Mouse (Mus musculus): ENCODE results near the gene Akr1c19. TPM values are rescaled to one million over a fixed set of nuclear protein-coding genes. Genes with fewer than 3 reads are reported as not detected.
"Not testable (repeated sequence)": the region's sequence is repeated elsewhere in the genome, so short reads cannot be mapped to it uniquely, and the experiment has no call there.

The Akr1c19 gene
- polyA plus RNA-seq, 1 experiment, result 0.23 TPM

DNA sequence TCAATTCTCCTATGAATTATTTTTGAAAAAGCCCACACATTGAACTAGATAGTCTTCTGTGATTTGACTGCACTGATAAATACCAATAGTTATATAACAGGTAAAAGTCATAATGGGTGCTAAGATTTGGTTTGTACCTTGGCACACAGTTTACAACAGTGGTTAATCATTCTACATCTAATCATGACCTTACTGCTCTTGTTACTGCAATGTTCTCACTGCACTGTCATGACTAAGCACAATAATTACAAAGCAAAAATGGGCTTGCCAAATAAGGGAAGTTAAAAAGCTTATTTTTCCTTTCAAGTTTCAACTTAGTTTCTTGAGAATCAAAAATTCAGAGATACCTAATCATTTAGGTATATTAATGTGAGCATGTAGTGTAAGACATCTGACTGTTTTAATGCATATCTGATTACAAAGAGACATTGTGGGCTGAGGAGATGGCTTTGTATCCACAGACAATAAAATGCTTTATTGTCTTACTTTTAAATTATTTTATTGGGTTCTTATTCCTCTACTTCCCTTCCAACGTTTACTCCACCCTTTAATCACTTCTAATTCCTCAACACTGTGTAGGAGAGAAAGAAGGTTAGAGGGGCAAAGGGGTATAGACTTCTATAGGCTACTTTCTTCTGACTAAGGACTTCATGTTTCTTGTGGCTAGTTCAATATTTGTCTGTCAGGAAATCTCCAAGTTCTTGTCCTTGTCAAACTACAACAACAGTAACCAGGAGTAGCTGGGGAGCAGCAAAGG is 22.2 kb upstream of the Akr1c19 start:
- Histone ChIP-seq H3K4me1 (replicated peaks; ENCODE audit: control insufficient read depth, insufficient read depth, low read length) (no peaks in the 10 kb centered on the region), H3K27ac (ENCODE audit: control insufficient read depth, insufficient read depth, low read length) (no peak overlapping the region), H3K36me3 (ENCODE audit: control insufficient read depth, insufficient read depth, low read length) (no peaks in the 10 kb centered on the region), H3K27me3 (ENCODE audit: control insufficient read depth, insufficient read depth, low read length) (no peaks in the 10 kb centered on the region), H3K4me3 (ENCODE audit: control insufficient read depth, insufficient read depth, low read length) (no peak overlapping the region)
- TF ChIP-seq POLR2A (IDR thresholded peaks at IDR 0.05; ENCODE audit: control insufficient read depth, extremely low read depth, insufficient read depth, low read length, poor library complexity), result no peak
- TF ChIP-seq CTCF (IDR thresholded peaks at IDR 0.05; ENCODE audit: borderline replicate concordance, control insufficient read depth, extremely low read depth, insufficient read depth, low read length, poor library complexity), result no peak
- DNase-seq, result no peak
- 16% methylated on average over 1 of the region's 1 CpGs for WGBS

DNA sequence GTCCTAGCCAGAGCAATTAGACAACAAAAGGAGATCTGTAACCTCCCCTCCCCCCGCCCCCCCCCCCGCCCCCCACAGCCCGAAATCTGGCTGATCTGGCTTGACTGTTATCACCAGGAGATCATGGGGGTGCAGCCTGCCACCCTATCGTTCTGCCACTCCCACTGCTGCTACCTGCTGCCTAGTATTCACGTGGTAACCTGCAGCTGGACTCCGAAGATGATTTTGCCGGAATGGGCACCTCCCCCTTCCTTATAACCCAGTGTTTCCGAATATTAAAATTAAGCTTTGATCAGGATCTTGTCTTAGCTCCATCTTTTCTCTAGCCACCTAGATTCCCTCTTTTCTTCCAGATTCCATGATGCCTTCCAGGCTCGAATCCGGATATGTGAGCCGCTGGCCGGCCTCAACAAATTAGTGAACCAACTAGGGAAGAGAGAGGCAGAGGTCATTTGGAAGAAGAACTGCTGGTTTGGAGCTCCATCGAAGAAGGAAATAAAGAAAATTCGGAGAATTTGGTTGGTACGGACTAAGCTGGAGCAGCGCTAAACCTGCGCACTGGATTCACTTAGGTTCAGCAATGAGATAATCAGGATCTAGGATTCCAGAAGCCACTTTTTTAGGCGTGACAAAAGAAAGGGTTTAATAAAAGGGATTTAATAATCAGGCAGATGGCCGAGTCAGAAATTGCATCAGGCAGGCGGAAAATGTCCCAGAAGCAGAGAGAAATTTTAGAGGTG is 16.8 kb upstream of the Akr1c19 start:
- DNase-seq, result no peak
- Histone ChIP-seq H3K36me3 (ENCODE audit: control insufficient read depth, insufficient read depth, low read length) (no peaks in the 10 kb centered on the region), H3K4me3 (ENCODE audit: control insufficient read depth, insufficient read depth, low read length) (no peak overlapping the region), H3K27me3 (ENCODE audit: control insufficient read depth, insufficient read depth, low read length) (no peaks in the 10 kb centered on the region), H3K27ac (ENCODE audit: control insufficient read depth, insufficient read depth, low read length) (no peak overlapping the region), H3K4me1 (replicated peaks; ENCODE audit: control insufficient read depth, insufficient read depth, low read length) (no peaks in the 10 kb centered on the region)
- WGBS, result 92% methylated on average over 19 of the region's 20 CpGs
- TF ChIP-seq CTCF (IDR thresholded peaks at IDR 0.05; ENCODE audit: borderline replicate concordance, control insufficient read depth, extremely low read depth, insufficient read depth, low read length, poor library complexity) (no peak), POLR2A (IDR thresholded peaks at IDR 0.05; ENCODE audit: control insufficient read depth, extremely low read depth, insufficient read depth, low read length, poor library complexity) (no peak)

DNA sequence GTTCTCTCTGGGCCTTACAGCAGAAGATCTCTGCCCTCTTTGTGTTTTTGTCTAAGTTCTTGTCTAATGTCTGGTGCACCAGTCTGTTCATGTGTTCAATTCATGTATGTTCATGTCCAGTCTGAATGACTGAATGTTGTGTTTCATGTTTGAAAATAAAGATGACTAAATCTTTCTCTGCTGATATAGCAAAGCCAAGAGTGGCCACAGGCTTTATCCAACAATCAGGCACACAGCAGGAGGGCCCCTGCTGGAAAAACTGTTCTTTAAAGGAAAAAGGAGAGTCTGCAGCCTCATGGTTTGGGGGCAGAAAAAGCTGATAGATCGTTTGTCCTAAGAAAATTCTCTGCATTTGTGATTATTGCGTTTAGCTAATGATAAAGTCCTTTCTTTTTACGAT is 16.2 kb upstream of the Akr1c19 start:
- H3K27ac ChIP-seq (ENCODE audit: control insufficient read depth, insufficient read depth, low read length), result no peak overlapping the region
- TF ChIP-seq POLR2A (IDR thresholded peaks at IDR 0.05; ENCODE audit: control insufficient read depth, extremely low read depth, insufficient read depth, low read length, poor library complexity) (no peak), CTCF (IDR thresholded peaks at IDR 0.05; ENCODE audit: borderline replicate concordance, control insufficient read depth, extremely low read depth, insufficient read depth, low read length, poor library complexity) (no peak)
- 94% methylated on average over 3 of the region's 3 CpGs for WGBS
- H3K4me1 ChIP-seq (replicated peaks; ENCODE audit: control insufficient read depth, insufficient read depth, low read length), result no peaks in the 10 kb centered on the region
- no peaks in the 10 kb centered on the region for H3K36me3 ChIP-seq (ENCODE audit: control insufficient read depth, insufficient read depth, low read length)
- no peak overlapping the region for H3K4me3 ChIP-seq (ENCODE audit: control insufficient read depth, insufficient read depth, low read length)
- DNase-seq, result no peak
- no peaks in the 10 kb centered on the region for H3K27me3 ChIP-seq (ENCODE audit: control insufficient read depth, insufficient read depth, low read length)

DNA sequence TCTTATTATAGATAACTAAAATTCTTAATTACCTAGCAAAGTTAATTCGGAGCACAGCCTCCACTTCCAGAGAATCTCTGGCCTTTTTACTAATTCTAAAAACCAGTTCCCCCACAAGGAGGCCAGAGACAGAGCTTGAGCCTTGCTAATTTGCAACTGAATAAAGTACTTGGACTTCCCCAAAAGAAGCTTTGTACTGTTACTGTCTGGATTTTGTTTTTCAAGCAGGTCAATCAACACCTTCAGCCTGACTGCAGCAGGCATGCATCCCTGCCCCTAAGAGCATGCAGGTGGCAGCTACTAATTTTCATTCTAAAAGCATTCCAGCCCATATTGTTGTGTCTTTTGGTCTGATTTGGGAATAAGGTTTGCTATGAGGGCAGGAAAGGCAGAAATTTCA is 13.0 kb upstream of the Akr1c19 start:
- not testable (repeated sequence) for H3K36me3 ChIP-seq (ENCODE audit: control insufficient read depth, insufficient read depth, low read length); H3K27ac ChIP-seq (ENCODE audit: control insufficient read depth, insufficient read depth, low read length); DNase-seq; H3K4me1 ChIP-seq (replicated peaks; ENCODE audit: control insufficient read depth, insufficient read depth, low read length); H3K4me3 ChIP-seq (ENCODE audit: control insufficient read depth, insufficient read depth, low read length); H3K27me3 ChIP-seq (ENCODE audit: control insufficient read depth, insufficient read depth, low read length)
- 89% methylated on average over 1 of the region's 1 CpGs for WGBS

DNA sequence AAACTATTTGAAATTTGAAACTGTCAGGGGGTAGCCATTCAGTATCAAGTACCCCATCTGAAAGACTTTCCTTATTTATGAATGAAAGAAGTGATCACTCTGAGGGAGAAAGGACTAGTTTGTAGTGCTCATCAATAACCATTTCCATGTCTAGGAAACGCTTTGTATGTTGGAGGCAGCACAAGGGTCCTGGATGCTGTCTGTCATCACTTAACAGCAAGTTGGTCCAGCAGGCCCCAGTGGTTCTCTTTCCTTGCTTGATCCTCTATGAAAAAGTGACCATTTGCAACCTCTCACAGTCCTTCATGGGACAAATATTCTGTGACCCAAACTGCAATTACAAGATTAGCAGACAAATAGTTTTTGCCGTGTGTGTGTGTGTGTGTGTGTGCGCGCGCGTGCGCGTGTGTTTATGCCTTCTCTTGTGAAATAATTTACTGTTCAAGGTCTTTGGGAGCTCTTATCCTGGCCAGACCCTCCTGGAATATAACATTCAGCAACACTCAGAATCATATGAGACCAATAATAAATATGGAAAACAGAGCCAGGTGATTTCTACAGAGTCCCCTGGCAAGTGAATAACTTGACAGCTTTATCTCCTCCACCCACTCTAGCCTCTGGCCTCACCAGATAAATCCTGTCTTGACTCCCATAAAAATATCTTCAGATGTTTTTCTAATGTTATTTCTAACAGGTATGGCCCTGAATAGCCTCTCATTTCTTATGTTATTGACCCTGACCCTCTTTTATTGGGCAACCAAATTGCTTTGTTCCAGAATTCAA is 2.5 kb downstream of the Akr1c19 start:
- DNase-seq, result no peak
- TF ChIP-seq POLR2A (IDR thresholded peaks at IDR 0.05; ENCODE audit: control insufficient read depth, extremely low read depth, insufficient read depth, low read length, poor library complexity), result no peak
- no peak for TF ChIP-seq CTCF (IDR thresholded peaks at IDR 0.05; ENCODE audit: borderline replicate concordance, control insufficient read depth, extremely low read depth, insufficient read depth, low read length, poor library complexity)
- WGBS, result 97% methylated on average over 8 of the region's 8 CpGs
- no peak overlapping the region for H3K4me3 ChIP-seq (ENCODE audit: control insufficient read depth, insufficient read depth, low read length)
- H3K27me3 ChIP-seq (ENCODE audit: control insufficient read depth, insufficient read depth, low read length), result no peaks in the 10 kb centered on the region
- H3K27ac ChIP-seq (ENCODE audit: control insufficient read depth, insufficient read depth, low read length), result no peak overlapping the region
- no peaks in the 10 kb centered on the region for H3K4me1 ChIP-seq (replicated peaks; ENCODE audit: control insufficient read depth, insufficient read depth, low read length)
- no peaks in the 10 kb centered on the region for H3K36me3 ChIP-seq (ENCODE audit: control insufficient read depth, insufficient read depth, low read length)

DNA sequence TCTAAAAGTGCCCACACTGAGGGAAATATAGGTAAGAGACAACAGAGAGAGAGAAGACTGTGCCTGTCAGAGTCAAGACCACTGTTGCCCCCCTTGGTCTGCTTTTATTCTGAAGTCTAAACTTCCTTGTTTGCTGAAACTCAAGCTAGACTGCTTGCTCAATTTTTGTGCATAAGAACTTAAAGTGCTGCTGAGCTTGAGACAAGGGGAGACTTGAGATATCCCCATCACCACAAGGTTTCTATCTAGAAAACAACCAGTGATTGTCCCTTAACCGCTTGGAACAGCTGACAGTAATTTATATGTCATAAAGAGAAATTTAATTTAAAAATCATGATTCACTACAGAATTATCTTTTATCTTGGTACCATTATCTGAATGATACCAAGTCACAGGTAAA is 4.6 kb downstream of the Akr1c19 start:
- H3K4me3 ChIP-seq (ENCODE audit: control insufficient read depth, insufficient read depth, low read length), result no peak overlapping the region
- H3K36me3 ChIP-seq (ENCODE audit: control insufficient read depth, insufficient read depth, low read length), result no peaks in the 10 kb centered on the region
- no peak overlapping the region for H3K27ac ChIP-seq (ENCODE audit: control insufficient read depth, insufficient read depth, low read length)
- no peak for DNase-seq
- WGBS, result 93% methylated on average over 1 of the region's 1 CpGs
- TF ChIP-seq CTCF (IDR thresholded peaks at IDR 0.05; ENCODE audit: borderline replicate concordance, control insufficient read depth, extremely low read depth, insufficient read depth, low read length, poor library complexity), result no peak
- TF ChIP-seq POLR2A (IDR thresholded peaks at IDR 0.05; ENCODE audit: control insufficient read depth, extremely low read depth, insufficient read depth, low read length, poor library complexity), result no peak
- no peaks in the 10 kb centered on the region for H3K27me3 ChIP-seq (ENCODE audit: control insufficient read depth, insufficient read depth, low read length)
- no peaks in the 10 kb centered on the region for H3K4me1 ChIP-seq (replicated peaks; ENCODE audit: control insufficient read depth, insufficient read depth, low read length)
